Mouse (Mus musculus): ENCODE measurements around the gene Sertad4.

Gene Sertad4

GRCm38 (mm10) chr1:192806168-192807157 lies 49.1 kb downstream of the Sertad4 start:
- DNase-seq (ENCODE audit: low spot score in 2 of 2): peak; percentile 55 to 77

- no peak for DNase-seq (ENCODE audit: low spot score in 2 of 2)
These were observed 55.2 kb downstream of the Sertad4 start for GRCm38 (mm10) chr1:192800338-192800737.

GRCm38 (mm10) chr1:192799165-192799991 lies 56.2 kb downstream of the Sertad4 start:
- no peak for DNase-seq (ENCODE audit: low spot score in 2 of 2)

GRCm38 (mm10) chr1:192798212-192799164 lies 57.1 kb downstream of the Sertad4 start:
- DNase-seq (ENCODE audit: low spot score in 2 of 2): peak; percentile 75 to 79

- DNase-seq (ENCODE audit: low spot score in 2 of 2): no peak
These were observed 58.6 kb downstream of the Sertad4 start for GRCm38 (mm10) chr1:192797011-192797274.

GRCm38 (mm10) chr1:192796201-192797010 lies 59.1 kb downstream of the Sertad4 start:
- DNase-seq (ENCODE audit: low spot score in 2 of 2): no peak

GRCm38 (mm10) chr1:192794957-192795745 lies 60.4 kb downstream of the Sertad4 start:
- DNase-seq (ENCODE audit: low spot score in 2 of 2): no peak
